Mouse (Mus musculus) intestine, postnatal 0 days (tissue): Measurements from ENCODE around the gene Gm3248. TPM values are rescaled to one million over a fixed set of nuclear protein-coding genes. Genes with fewer than 3 reads are reported as not detected.

ENCODE experiments used
- polyA plus RNA-seq: library from polyadenylated mRNA; unstranded; fragments of >200 nt; fragmentation: Nextera tagmentation; extraction: Ambion mirVana; gene quantifications from 2 replicates; pipeline ENCODE4 v1.2.1, GENCODE M21; 2015

The Gm3248 gene
- polyA plus RNA-seq, 1 experiment from 2014 or later, result 0.17 TPM

Other genes starting within 250 kb of the Gm3248 start
- gene Gm3373, start 220.2 kb downstream of the Gm3248 start, polyA plus RNA-seq, result 0.26 TPM in 1 of 2 replicates, not detected in the other
- gene Gm3383, start 153.8 kb downstream of the Gm3248 start, polyA plus RNA-seq, result 0.25 and 0.30 TPM in 2 replicates
- not detected in 2 replicates for gene Gm3424, start 131.4 kb downstream of the Gm3248 start, polyA plus RNA-seq
- gene Gm8237, start 81.4 kb downstream of the Gm3248 start, polyA plus RNA-seq, result not detected in 2 replicates
- gene Gm3453, start 17.4 kb upstream of the Gm3248 start, polyA plus RNA-seq, result not detected in 2 replicates
- gene Gm6337, start 96.5 kb upstream of the Gm3248 start, polyA plus RNA-seq, result not detected in 2 replicates
- 0.13 and 0.39 TPM in 2 replicates for gene Gm8206, start 132.2 kb upstream of the Gm3248 start, polyA plus RNA-seq
- gene Gm3468, start 146.9 kb upstream of the Gm3248 start, polyA plus RNA-seq, result 0.30 and 0.47 TPM in 2 replicates
- gene Gm3476, start 164.1 kb upstream of the Gm3248 start, polyA plus RNA-seq, result not detected in 2 replicates